Mouse (Mus musculus) neural tube, embryonic 13.5 days (tissue): ENCODE results near the gene Zkscan17. TPM values are rescaled to one million over a fixed set of nuclear protein-coding genes. Genes with fewer than 3 reads are reported as not detected.
"Not testable (repeated sequence)": the region's sequence is repeated elsewhere in the genome, so short reads cannot be mapped to it uniquely, and the experiment has no call there.

ENCODE experiments used
- ATAC-seq: fragments of 200-750 bp; cut with Nextera tagmentation; 2 replicates; pipeline ENCODE4 v1.8.0; 2017; ENCODE audit warnings: low read depth, mild to moderate bottlenecking, moderate TSS enrichment, moderate library complexity
- H3K27ac ChIP-seq: fragments of 300-500 bp; sonication (generic); replicated peaks from 2 replicates; pipeline ENCODE4 v1.5.1; 2015; ENCODE audit warnings: moderate library complexity, mild to moderate bottlenecking, inconsistent platforms
- H3K27me3 ChIP-seq: fragments of 300-500 bp; sonication (generic); 2 replicates; pipeline ENCODE4 v1.6.1; 2015; ENCODE audit warnings: mild to moderate bottlenecking, inconsistent platforms
- H3K36me3 ChIP-seq: fragments of 300-500 bp; sonication (generic); 2 replicates; pipeline ENCODE4 v1.6.1; 2015; ENCODE audit warnings: mild to moderate bottlenecking, inconsistent platforms
- H3K4me1 ChIP-seq: fragments of 300-500 bp; sonication (generic); replicated peaks from 2 replicates; pipeline ENCODE4 v1.6.1; 2015; ENCODE audit warnings: inconsistent platforms
- H3K4me2 ChIP-seq: fragments of 300-500 bp; sonication (generic); 2 replicates; pipeline ENCODE4 v1.6.1; 2015; ENCODE audit warnings: inconsistent platforms, mild to moderate bottlenecking, moderate library complexity
- H3K4me3 ChIP-seq: fragments of 300-500 bp; sonication (generic); 2 replicates; pipeline ENCODE4 v1.5.1; 2015; ENCODE audit warnings: mild to moderate bottlenecking, inconsistent platforms
- H3K9ac ChIP-seq: fragments of 300-500 bp; sonication (generic); 2 replicates; pipeline ENCODE4 v1.6.1; 2015; ENCODE audit warnings: moderate library complexity, mild to moderate bottlenecking, inconsistent platforms
- H3K9me3 ChIP-seq: fragments of 300-500 bp; sonication (generic); 2 replicates; pipeline ENCODE4 v1.6.1; 2016; ENCODE audit warnings: inconsistent platforms
- WGBS: fragments of 180-500 bp; shearing (Covaris S2); methylation state at CpG from one replicate; pipeline ENCODE4 v1.1.7; 2015; 5-methylcytosine and 5-hydroxymethylcytosine counted together
- polyA plus RNA-seq: library from polyadenylated mRNA; unstranded; fragments of >200 nt; fragmentation: Nextera tagmentation; extraction: Ambion mirVana; gene quantifications from 2 replicates; pipeline ENCODE4 v1.2.1, GENCODE M21; 2015

The Zkscan17 gene
- 13.6 and 14.1 TPM in 2 replicates for polyA plus RNA-seq

GRCm38 (mm10) chr11:59526472-59527080 lies at the start of gene Zkscan17:
Zkscan17 (minus strand) TSS chr11:59526751.
- Histone ChIP-seq H3K27me3 (no peaks in the 10 kb centered on the region), H3K4me2 (no peak within 1 kb of the TSS), H3K9ac (no peak within 1 kb of the TSS), H3K36me3 (no peaks in the 10 kb centered on the region), H3K27ac (no peak within 1 kb of the TSS), H3K4me3 (no peak within 1 kb of the TSS), H3K9me3 (no peaks in the 10 kb centered on the region), H3K4me1 (peaks cover 8% of the 10 kb centered on the region)
- no peak for ATAC-seq
- WGBS: 57% methylated on average over 8 of the region's 8 CpGs

- H3K9ac ChIP-seq, H3K27ac ChIP-seq, H3K4me3 ChIP-seq, H3K9me3 ChIP-seq, H3K4me1 ChIP-seq, H3K4me2 ChIP-seq, ATAC-seq, H3K36me3 ChIP-seq: not testable (repeated sequence)
- peaks cover 10% of the 10 kb centered on the region for H3K27me3 ChIP-seq
Observed at GRCm38 (mm10) chr11:59576135-59576534, 49.6 kb upstream of the Zkscan17 start, which contains the start of gene Olfr222. Olfr222 (minus strand) TSS chr11:59576235.

- 58% methylated on average over 9 of the region's 9 CpGs for WGBS
- ATAC-seq: no peak
- H3K4me2 ChIP-seq: no peak overlapping the region
Observed at GRCm38 (mm10) chr11:59575726-59576125, 49.2 kb upstream of the Zkscan17 start.

GRCm38 (mm10) chr11:59569306-59569705 lies 42.8 kb upstream of the Zkscan17 start:
- H3K9me3 ChIP-seq: no peaks in the 10 kb centered on the region
- peaks cover 5% of the 10 kb centered on the region; the same call in 1 of the 2 replicates for H3K27me3 ChIP-seq
- ATAC-seq: no peak
- no peaks in the 10 kb centered on the region for H3K36me3 ChIP-seq
- no peak overlapping the region for H3K4me2 ChIP-seq
- H3K4me1 ChIP-seq: no peaks in the 10 kb centered on the region
- H3K9ac ChIP-seq: no peak overlapping the region
- WGBS: 62% methylated on average over 3 of the region's 3 CpGs
- H3K4me3 ChIP-seq: no peak overlapping the region
- no peak overlapping the region for H3K27ac ChIP-seq

More at GRCm38 (mm10) chr11:59575726-59576125, 49.2 kb upstream of the Zkscan17 start:
- no peak overlapping the region for H3K4me3 ChIP-seq
- no peaks in the 10 kb centered on the region for H3K36me3 ChIP-seq
- H3K27me3 ChIP-seq: peaks cover 10% of the 10 kb centered on the region
- H3K9me3 ChIP-seq: no peaks in the 10 kb centered on the region
- no peak overlapping the region for H3K27ac ChIP-seq
- no peak overlapping the region for H3K9ac ChIP-seq
- no peaks in the 10 kb centered on the region for H3K4me1 ChIP-seq

- no peak overlapping the region for H3K4me3 ChIP-seq
- 75% methylated on average over 9 of the region's 9 CpGs for WGBS
- H3K9me3 ChIP-seq: no peaks in the 10 kb centered on the region
- H3K36me3 ChIP-seq: no peaks in the 10 kb centered on the region
- no peak for ATAC-seq
- no peak overlapping the region for H3K9ac ChIP-seq
- H3K27me3 ChIP-seq: no peaks in the 10 kb centered on the region
- H3K4me1 ChIP-seq: no peaks in the 10 kb centered on the region
- H3K4me2 ChIP-seq: no peak overlapping the region
- no peak overlapping the region for H3K27ac ChIP-seq
Observed at GRCm38 (mm10) chr11:59562837-59563236, 36.3 kb upstream of the Zkscan17 start.

GRCm38 (mm10) chr11:59562336-59562735 lies 35.8 kb upstream of the Zkscan17 start:
- 94% methylated on average over 4 of the region's 4 CpGs for WGBS
- Histone ChIP-seq H3K27me3 (no peaks in the 10 kb centered on the region), H3K4me2 (no peak overlapping the region), H3K4me3 (no peak overlapping the region), H3K36me3 (no peaks in the 10 kb centered on the region), H3K9ac (no peak overlapping the region), H3K4me1 (no peaks in the 10 kb centered on the region), H3K9me3 (no peaks in the 10 kb centered on the region), H3K27ac (no peak overlapping the region)
- no peak for ATAC-seq

GRCm38 (mm10) chr11:59560906-59561305 lies 34.4 kb upstream of the Zkscan17 start:
- 72% methylated on average over 3 of the region's 3 CpGs for WGBS

GRCm38 (mm10) chr11:59554535-59554934 lies 28.0 kb upstream of the Zkscan17 start:
- Histone ChIP-seq H3K9ac (no peak overlapping the region), H3K36me3 (no peaks in the 10 kb centered on the region), H3K9me3 (no peaks in the 10 kb centered on the region), H3K27ac (no peak overlapping the region), H3K4me2 (no peak overlapping the region), H3K4me1 (0 out of 2 replicates have a peak, but pooled peaks cover 6% of the 10 kb centered on the region), H3K4me3 (no peak overlapping the region), H3K27me3 (no peaks in the 10 kb centered on the region)
- ATAC-seq: no peak
- WGBS: 84% methylated on average over 8 of the region's 8 CpGs

More at GRCm38 (mm10) chr11:59560906-59561305, 34.4 kb upstream of the Zkscan17 start:
- Histone ChIP-seq H3K9ac (no peak overlapping the region), H3K4me3 (no peak overlapping the region), H3K4me1 (0 out of 2 replicates have a peak, but pooled peaks cover under 1% of the 10 kb centered on the region), H3K27me3 (no peaks in the 10 kb centered on the region), H3K9me3 (no peaks in the 10 kb centered on the region), H3K27ac (no peak overlapping the region), H3K36me3 (no peaks in the 10 kb centered on the region), H3K4me2 (no peak overlapping the region)
- ATAC-seq: no peak

GRCm38 (mm10) chr11:59554127-59554526 lies 27.6 kb upstream of the Zkscan17 start:
- H3K4me2 ChIP-seq: no peak overlapping the region
- H3K4me1 ChIP-seq: 0 out of 2 replicates have a peak, but pooled peaks cover 6% of the 10 kb centered on the region
- H3K27me3 ChIP-seq: no peaks in the 10 kb centered on the region
- no peak for ATAC-seq
- H3K9me3 ChIP-seq: no peaks in the 10 kb centered on the region
- no peak overlapping the region for H3K27ac ChIP-seq
- no peaks in the 10 kb centered on the region for H3K36me3 ChIP-seq
- 92% methylated on average over 11 of the region's 11 CpGs for WGBS
- H3K9ac ChIP-seq: no peak overlapping the region
- H3K4me3 ChIP-seq: no peak overlapping the region

GRCm38 (mm10) chr11:59544005-59544404 lies 17.5 kb upstream of the Zkscan17 start:
- ATAC-seq: no peak
- Histone ChIP-seq H3K9me3 (no peaks in the 10 kb centered on the region), H3K27ac (no peak overlapping the region), H3K4me1 (0 out of 2 replicates have a peak, but pooled peaks cover under 1% of the 10 kb centered on the region), H3K4me3 (no peak overlapping the region), H3K4me2 (no peak overlapping the region), H3K36me3 (no peaks in the 10 kb centered on the region), H3K27me3 (no peaks in the 10 kb centered on the region), H3K9ac (no peak overlapping the region)
- 88% methylated on average over 9 of the region's 9 CpGs for WGBS

GRCm38 (mm10) chr11:59543376-59543775 lies 16.8 kb upstream of the Zkscan17 start:
- ATAC-seq: no peak
- Histone ChIP-seq H3K4me3 (no peak overlapping the region), H3K9ac (no peak overlapping the region), H3K9me3 (no peaks in the 10 kb centered on the region), H3K27ac (no peak overlapping the region), H3K27me3 (no peaks in the 10 kb centered on the region), H3K36me3 (no peaks in the 10 kb centered on the region), H3K4me1 (0 out of 2 replicates have a peak, but pooled peaks cover 7% of the 10 kb centered on the region), H3K4me2 (no peak overlapping the region)
- WGBS: 94% methylated on average over 3 of the region's 3 CpGs

GRCm38 (mm10) chr11:59542442-59542841 lies 15.9 kb upstream of the Zkscan17 start:
- ATAC-seq: no peak
- H3K4me3 ChIP-seq: no peak overlapping the region
- 90% methylated on average over 6 of the region's 6 CpGs for WGBS
- no peak overlapping the region for H3K27ac ChIP-seq
- H3K4me2 ChIP-seq: no peak overlapping the region
- 0 out of 2 replicates have a peak, but pooled peaks cover 8% of the 10 kb centered on the region for H3K4me1 ChIP-seq
- no peaks in the 10 kb centered on the region for H3K36me3 ChIP-seq
- H3K9me3 ChIP-seq: no peaks in the 10 kb centered on the region
- H3K27me3 ChIP-seq: no peaks in the 10 kb centered on the region
- no peak overlapping the region for H3K9ac ChIP-seq

GRCm38 (mm10) chr11:59541324-59541723 lies 14.8 kb upstream of the Zkscan17 start, which contains the start of gene Nlrp3:
Nlrp3 (plus strand) TSS chr11:59541568.
- Histone ChIP-seq H3K27ac (no peak within 1 kb of the TSS), H3K36me3 (no peaks in the 10 kb centered on the region), H3K27me3 (no peaks in the 10 kb centered on the region), H3K4me2 (no peak within 1 kb of the TSS), H3K9me3 (no peaks in the 10 kb centered on the region), H3K4me1 (0 out of 2 replicates have a peak, but pooled peaks cover 8% of the 10 kb centered on the region), H3K4me3 (no peak within 1 kb of the TSS), H3K9ac (no peak within 1 kb of the TSS)
- ATAC-seq: no peak
- 58% methylated on average over 3 of the region's 3 CpGs for WGBS
